Mouse (Mus musculus) frontal cortex, adult (tissue): Measurements from ENCODE around the gene Nav2.
A peak's percentile ranks its signal among the peaks of the same experiment; 100 is the strongest.

Experiments used
- ATAC-seq: cut with Nextera tagmentation; 2 replicates; pipeline ENCODE4 v1.9.2; 2017; ENCODE audit warnings: mild to moderate bottlenecking, moderate library complexity, mixed read lengths; ENCODE audit not compliant: low TSS enrichment

Nav2 gene

GRCm38 (mm10) chr7:49477976-49478349 lies 569.4 kb downstream of the Nav2 start:
- no peak for ATAC-seq

- ATAC-seq, result peak; percentile 51
These were observed 570.4 kb downstream of the Nav2 start for GRCm38 (mm10) chr7:49478886-49479285.

- no peak for ATAC-seq
These were observed 572.4 kb downstream of the Nav2 start for GRCm38 (mm10) chr7:49480962-49481361.

- ATAC-seq, result peak; percentile 56
These were observed 575.7 kb downstream of the Nav2 start for GRCm38 (mm10) chr7:49484036-49484744.

GRCm38 (mm10) chr7:49485292-49485847 lies 576.9 kb downstream of the Nav2 start:
- no peak for ATAC-seq

- no peak for ATAC-seq
These were observed 578.8 kb downstream of the Nav2 start for GRCm38 (mm10) chr7:49487347-49487746.

GRCm38 (mm10) chr7:49488493-49489087 lies 580.1 kb downstream of the Nav2 start:
- no peak for ATAC-seq

GRCm38 (mm10) chr7:49490814-49491213 lies 582.3 kb downstream of the Nav2 start:
- ATAC-seq, result no peak

GRCm38 (mm10) chr7:49492622-49493021 lies 584.1 kb downstream of the Nav2 start:
- ATAC-seq, result no peak

GRCm38 (mm10) chr7:49493210-49493609 lies 584.7 kb downstream of the Nav2 start:
- ATAC-seq, result no peak

- peak; percentile 75 for ATAC-seq
These were observed 586.1 kb downstream of the Nav2 start for GRCm38 (mm10) chr7:49494654-49495053.

GRCm38 (mm10) chr7:49496111-49496510 lies 587.6 kb downstream of the Nav2 start:
- ATAC-seq, result peak; percentile 47

GRCm38 (mm10) chr7:49496766-49497425 lies 588.4 kb downstream of the Nav2 start:
- peak; percentile 32; the same call in 1 of the 2 replicates for ATAC-seq

GRCm38 (mm10) chr7:49497426-49497892 lies 588.9 kb downstream of the Nav2 start:
- no peak for ATAC-seq

GRCm38 (mm10) chr7:49499598-49499997 lies 591.1 kb downstream of the Nav2 start:
- no peak for ATAC-seq

- no peak for ATAC-seq
These were observed 592.4 kb downstream of the Nav2 start for GRCm38 (mm10) chr7:49500916-49501315.

- no peak for ATAC-seq
These were observed 594.9 kb downstream of the Nav2 start for GRCm38 (mm10) chr7:49503419-49503818.

- ATAC-seq, result no peak
These were observed 595.4 kb downstream of the Nav2 start for GRCm38 (mm10) chr7:49503881-49504280.

- no peak for ATAC-seq
These were observed 595.8 kb downstream of the Nav2 start for GRCm38 (mm10) chr7:49504297-49504696.

GRCm38 (mm10) chr7:49505024-49505423 lies 596.5 kb downstream of the Nav2 start:
- ATAC-seq, result no peak

- ATAC-seq, result no peak
These were observed 597.7 kb downstream of the Nav2 start for GRCm38 (mm10) chr7:49506085-49506820.
